20 mouse cellular contexts compared by ENCODE assay signal in genomic region chr14:29238446-29238845, GRCm38 (mm10).
A peak's percentile ranks its signal among the peaks of the same experiment; 100 is the strongest.
DNase-seq lines count a peak whose midpoint lies in the region; ATAC-seq and TF ChIP-seq lines count a peak whose summit lies in the region.
"Had no signal": no experiment of that assay in that cellular context is flagged by ENCODE, and none has a peak within 500 bp of the region (broad histone marks: within the 10 kb centered on the region; RNA-seq: fewer than 3 reads in every experiment).

No protein-coding gene starts in this region.

- ATAC-seq in frontal cortex, adult (ENCODE audit: low TSS enrichment): peak; percentile 31; the same call in 1 of the 2 replicates
- ATAC-seq in limb, embryonic 14.5 days (ENCODE audit: low FRiP score, low read depth): no peak
- ATAC-seq in midbrain, embryonic 15.5 days (replicated peaks): no peak
- no peak for ATAC-seq in forebrain, embryonic 13.5 days
- ATAC-seq: forebrain, embryonic 15.5 days; hindbrain, embryonic 16.5 days had no signal

- H3K27me3 ChIP-seq in limb, embryonic 14.5 days (ENCODE audit: control insufficient read depth, insufficient read depth, low read length): no peaks in the 10 kb centered on the region
- no peaks in the 10 kb centered on the region for H3K27me3 ChIP-seq in midbrain, embryonic 15.5 days (replicated peaks)
- no peaks in the 10 kb centered on the region for H3K27me3 ChIP-seq in forebrain, embryonic 13.5 days
- H3K27me3 ChIP-seq: embryonic facial prominence, embryonic 15.5 days; forebrain, embryonic 15.5 days; heart, embryonic 13.5 days; hindbrain, embryonic 12.5 days had no signal

- no peak overlapping the region for H3K4me2 ChIP-seq in limb, embryonic 14.5 days (replicated peaks; ENCODE audit: low read depth, low read length, severe bottlenecking)
- no peak overlapping the region for H3K4me2 ChIP-seq in midbrain, embryonic 15.5 days
- H3K4me2 ChIP-seq in forebrain, embryonic 13.5 days: no peak overlapping the region
- H3K4me2 ChIP-seq: embryonic facial prominence, embryonic 15.5 days; forebrain, embryonic 15.5 days; heart, embryonic 13.5 days; hindbrain, embryonic 12.5 days had no signal

- no peaks in the 10 kb centered on the region for H3K36me3 ChIP-seq in limb, embryonic 14.5 days (ENCODE audit: control insufficient read depth, insufficient read depth, low read length)
- no peaks in the 10 kb centered on the region for H3K36me3 ChIP-seq in midbrain, embryonic 15.5 days (replicated peaks)
- H3K36me3 ChIP-seq in forebrain, embryonic 13.5 days (ENCODE audit: poor library complexity, severe bottlenecking): no peaks in the 10 kb centered on the region
- H3K36me3 ChIP-seq: embryonic facial prominence, embryonic 15.5 days; forebrain, embryonic 10.5 days; forebrain, embryonic 15.5 days; heart, embryonic 13.5 days; hindbrain, embryonic 12.5 days had no signal

- H3K27ac ChIP-seq in limb, embryonic 14.5 days (replicated peaks; ENCODE audit: low read depth, low read length): no peak overlapping the region; the same call in 1 of the 2 replicates
- no peak overlapping the region for H3K27ac ChIP-seq in midbrain, embryonic 15.5 days
- H3K27ac ChIP-seq in forebrain, embryonic 13.5 days: no peak overlapping the region
- H3K27ac ChIP-seq: embryonic facial prominence, embryonic 15.5 days; forebrain, embryonic 10.5 days; forebrain, embryonic 15.5 days; gastrocnemius, adult 2 months; heart, embryonic 13.5 days; hindbrain, embryonic 12.5 days had no signal

- no peak overlapping the region for H3K4me3 ChIP-seq in limb, embryonic 14.5 days (replicated peaks; ENCODE audit: low read length)
- no peak overlapping the region for H3K4me3 ChIP-seq in midbrain, embryonic 15.5 days
- H3K4me3 ChIP-seq in forebrain, embryonic 13.5 days: no peak overlapping the region
- H3K4me3 ChIP-seq: embryonic facial prominence, embryonic 15.5 days; erythroblast, embryonic 14.5 days; forebrain, embryonic 10.5 days; forebrain, embryonic 15.5 days; gastrocnemius, adult 2 months; heart, embryonic 13.5 days; hindbrain, embryonic 12.5 days had no signal

- no peak for TF ChIP-seq POLR2A in limb, embryonic 14.5 days (IDR thresholded peaks at IDR 0.05; ENCODE audit: borderline replicate concordance, extremely low read depth, insufficient read depth, insufficient read length)

- peaks cover 6% of the 10 kb centered on the region; the same call in 1 of the 2 replicates for H3K4me1 ChIP-seq in limb, embryonic 14.5 days (ENCODE audit: control insufficient read depth, insufficient read depth, low read length)
- no peaks in the 10 kb centered on the region for H3K4me1 ChIP-seq in midbrain, embryonic 15.5 days
- no peaks in the 10 kb centered on the region for H3K4me1 ChIP-seq in forebrain, embryonic 13.5 days
- H3K4me1 ChIP-seq: embryonic facial prominence, embryonic 15.5 days; forebrain, embryonic 10.5 days; heart, embryonic 13.5 days had no signal

- no peak overlapping the region for H3K9ac ChIP-seq in limb, embryonic 14.5 days (ENCODE audit: low read depth, low read length, severe bottlenecking)
- H3K9ac ChIP-seq in midbrain, embryonic 15.5 days: no peak overlapping the region
- no peak overlapping the region for H3K9ac ChIP-seq in forebrain, embryonic 13.5 days
- H3K9ac ChIP-seq: embryonic facial prominence, embryonic 15.5 days; forebrain, embryonic 15.5 days; heart, embryonic 13.5 days; hindbrain, embryonic 12.5 days had no signal

- no peak for DNase-seq in frontal cortex, postnatal 10 days (ENCODE audit: low spot score in 2 of 2)
- peak; percentile 10 for DNase-seq in adrenal gland, postnatal 10 days
- peak; percentile 24 for DNase-seq in adrenal gland, postnatal 14 days
- peak; percentile 14 for DNase-seq in limb, embryonic 14.5 days (ENCODE audit: low spot score)
- DNase-seq: cerebellum, adult 2 months; cerebellum, postnatal 10 days; gastrocnemius, adult 2 months; gastrocnemius, postnatal 25 days; heart, postnatal 4 days; kidney, adult 11 months had no signal

- H3K9me3 ChIP-seq in limb, embryonic 14.5 days (ENCODE audit: control insufficient read depth, low read length): peaks cover 3% of the 10 kb centered on the region; the same call in 1 of the 2 replicates
- 0 out of 2 replicates have a peak, but pooled peaks cover 4% of the 10 kb centered on the region for H3K9me3 ChIP-seq in midbrain, embryonic 15.5 days
- no peaks in the 10 kb centered on the region for H3K9me3 ChIP-seq in forebrain, embryonic 13.5 days (replicated peaks)
- H3K9me3 ChIP-seq: forebrain, embryonic 15.5 days; hindbrain, embryonic 12.5 days had no signal

- WGBS in limb, embryonic 14.5 days: 23% methylated on average over 3 of the region's 3 CpGs
- WGBS in midbrain, embryonic 15.5 days: 79% methylated on average over 3 of the region's 3 CpGs
- WGBS in forebrain, embryonic 13.5 days: 89% methylated on average over 3 of the region's 3 CpGs

Comparison
In these comparisons a context has a peak if more than half of its experiments do, and no peak if none do; other contexts are left out.
1. DNase-seq: peak in adrenal gland, postnatal 10 days (single experiment), adrenal gland, postnatal 14 days (single experiment) and limb, embryonic 14.5 days (single experiment); none in frontal cortex, postnatal 10 days (0 of 2).